7 mouse cellular contexts compared by ENCODE assay signal in genomic region chr3:108165532-108166315, GRCm38 (mm10). TPM values are rescaled to one million over a fixed set of nuclear protein-coding genes. Genes with fewer than 3 reads are reported as not detected.
DNase-seq lines count a peak whose midpoint lies in the region; ATAC-seq and TF ChIP-seq lines count a peak whose summit lies in the region.

No protein-coding gene starts in this region.

- H3K36me3 ChIP-seq in midbrain, embryonic 10.5 days = no peaks in the 10 kb centered on the region
- no peaks in the 10 kb centered on the region for H3K36me3 ChIP-seq in midbrain, postnatal 0 days (ENCODE audit: insufficient read depth, low read length)
- H3K36me3 ChIP-seq in forebrain, embryonic 10.5 days (replicated peaks) = no peaks in the 10 kb centered on the region
- H3K36me3 ChIP-seq in hindbrain, embryonic 14.5 days (replicated peaks; ENCODE audit: control insufficient read depth, insufficient read depth) = no peaks in the 10 kb centered on the region
- H3K36me3 ChIP-seq in neural tube, embryonic 14.5 days (ENCODE audit: control insufficient read depth, insufficient read depth, low read length) = no peaks in the 10 kb centered on the region

- peak; percentile 37 for DNase-seq in midbrain, embryonic 10.5 days (ENCODE audit: low spot score)
- no peak for DNase-seq in midbrain, postnatal 0 days (ENCODE audit: low spot score)
- peak; percentile 26 for DNase-seq in forebrain, embryonic 10.5 days (ENCODE audit: extremely low spot score, low spot score)
- DNase-seq in hindbrain, embryonic 14.5 days (ENCODE audit: low spot score) = no peak
- no peak for DNase-seq in adrenal gland, postnatal 25 days
- DNase-seq in thymus, postnatal 36 days = no peak

- 24% methylated on average over 10 of the region's 10 CpGs for WGBS in midbrain, embryonic 10.5 days
- WGBS in midbrain, postnatal 0 days = 37% methylated on average over 10 of the region's 10 CpGs
- WGBS in forebrain, embryonic 10.5 days = 18% methylated on average over 10 of the region's 10 CpGs
- 19% methylated on average over 10 of the region's 10 CpGs for WGBS in hindbrain, embryonic 14.5 days
- WGBS in neural tube, embryonic 14.5 days = 18% methylated on average over 10 of the region's 10 CpGs

- no peak overlapping the region for H3K4me2 ChIP-seq in midbrain, postnatal 0 days (ENCODE audit: low read depth, low read length, poor library complexity, severe bottlenecking)
- H3K4me2 ChIP-seq in hindbrain, embryonic 14.5 days (replicated peaks) = no peak overlapping the region
- no peak overlapping the region for H3K4me2 ChIP-seq in neural tube, embryonic 14.5 days (ENCODE audit: low read depth, low read length)

- H3K4me1 ChIP-seq in midbrain, embryonic 10.5 days = peaks cover 50% of the 10 kb centered on the region
- H3K4me1 ChIP-seq in midbrain, postnatal 0 days (ENCODE audit: insufficient read depth, low read length) = 0 out of 2 replicates have a peak, but pooled peaks cover 3% of the 10 kb centered on the region
- peaks cover 50% of the 10 kb centered on the region for H3K4me1 ChIP-seq in forebrain, embryonic 10.5 days
- peaks cover 31% of the 10 kb centered on the region for H3K4me1 ChIP-seq in hindbrain, embryonic 14.5 days (replicated peaks; ENCODE audit: control insufficient read depth, insufficient read depth, low read length)
- H3K4me1 ChIP-seq in neural tube, embryonic 14.5 days (ENCODE audit: control insufficient read depth, insufficient read depth, low read length) = peaks cover 29% of the 10 kb centered on the region

- no peaks in the 10 kb centered on the region for H3K9me3 ChIP-seq in midbrain, embryonic 10.5 days (replicated peaks)
- no peaks in the 10 kb centered on the region for H3K9me3 ChIP-seq in midbrain, postnatal 0 days (ENCODE audit: low read length)
- no peaks in the 10 kb centered on the region for H3K9me3 ChIP-seq in forebrain, embryonic 10.5 days
- H3K9me3 ChIP-seq in hindbrain, embryonic 14.5 days (ENCODE audit: control insufficient read depth, low read length) = no peaks in the 10 kb centered on the region
- H3K9me3 ChIP-seq in neural tube, embryonic 14.5 days (ENCODE audit: control insufficient read depth, low read length) = no peaks in the 10 kb centered on the region

- ATAC-seq in midbrain, postnatal 0 days (ENCODE audit: low FRiP score) = no peak
- ATAC-seq in hindbrain, embryonic 14.5 days (ENCODE audit: low FRiP score) = peak; percentile 5; the same call in 1 of the 2 replicates
- ATAC-seq in neural tube, embryonic 14.5 days (ENCODE audit: low read depth) = peak; percentile 25

- H3K4me3 ChIP-seq in midbrain, embryonic 10.5 days = peak overlapping the region; percentile 26; the same call in 1 of the 2 replicates
- no peak overlapping the region for H3K4me3 ChIP-seq in midbrain, postnatal 0 days (ENCODE audit: low read depth, low read length)
- H3K4me3 ChIP-seq in forebrain, embryonic 10.5 days = peak overlapping the region; percentile 31
- no peak overlapping the region for H3K4me3 ChIP-seq in hindbrain, embryonic 14.5 days (replicated peaks; ENCODE audit: low read length)
- no peak overlapping the region for H3K4me3 ChIP-seq in neural tube, embryonic 14.5 days (ENCODE audit: low read depth, low read length)

- TF ChIP-seq CTCF in midbrain, postnatal 0 days (IDR thresholded peaks at IDR 0.05) = no peak

- H3K27ac ChIP-seq in midbrain, embryonic 10.5 days (replicated peaks) = peak overlapping the region; percentile 82
- H3K27ac ChIP-seq in midbrain, postnatal 0 days (ENCODE audit: low read depth, low read length) = no peak overlapping the region
- peak overlapping the region; percentile 77 for H3K27ac ChIP-seq in forebrain, embryonic 10.5 days
- peak overlapping the region; percentile 68 for H3K27ac ChIP-seq in hindbrain, embryonic 14.5 days
- H3K27ac ChIP-seq in neural tube, embryonic 14.5 days (ENCODE audit: low read depth, low read length) = peak overlapping the region; percentile 45

- H3K9ac ChIP-seq in midbrain, postnatal 0 days (replicated peaks; ENCODE audit: low read length, poor library complexity, severe bottlenecking) = no peak overlapping the region
- H3K9ac ChIP-seq in hindbrain, embryonic 14.5 days = 0 out of 2 replicates have a peak overlapping the region, but pooled peaks have one; percentile 4
- no peak overlapping the region for H3K9ac ChIP-seq in neural tube, embryonic 14.5 days (replicated peaks; ENCODE audit: low read depth, low read length)

- peaks cover 23% of the 10 kb centered on the region for H3K27me3 ChIP-seq in midbrain, embryonic 10.5 days (ENCODE audit: low read depth, poor library complexity, severe bottlenecking)
- H3K27me3 ChIP-seq in midbrain, postnatal 0 days (ENCODE audit: insufficient read depth, low read length) = no peaks in the 10 kb centered on the region
- H3K27me3 ChIP-seq in forebrain, embryonic 10.5 days (ENCODE audit: poor library complexity, severe bottlenecking) = peaks cover 46% of the 10 kb centered on the region
- H3K27me3 ChIP-seq in hindbrain, embryonic 14.5 days (ENCODE audit: control insufficient read depth, insufficient read depth, low read length) = no peaks in the 10 kb centered on the region
- H3K27me3 ChIP-seq in neural tube, embryonic 14.5 days (ENCODE audit: control insufficient read depth, insufficient read depth, low read length) = no peaks in the 10 kb centered on the region

RNA-seq across cellular contexts. Expression of gene Gpr61, which starts 11.0 kb away (rescaled TPM):
- polyA plus RNA-seq in midbrain, embryonic 10.5 days (2016; fragmentation: Nextera tagmentation; extraction: Ambion mirVana) = 0.33 and 0.41 TPM in 2 replicates
- 12.2 and 12.8 TPM in 2 replicates for total RNA-seq in midbrain, postnatal 0 days (2014; rRNA removed)
- polyA plus RNA-seq in midbrain, postnatal 0 days (2015; fragmentation: Nextera tagmentation; extraction: Ambion mirVana) = 7.8 and 8.4 TPM in 2 replicates
- polyA plus RNA-seq in forebrain, embryonic 10.5 days (2016; fragmentation: Nextera tagmentation; extraction: Ambion mirVana) = 0.15 and 0.21 TPM in 2 replicates
- polyA plus RNA-seq in hindbrain, embryonic 14.5 days (2014; fragmentation: Nextera tagmentation; extraction: Ambion mirVana) = 3.6 and 3.9 TPM in 2 replicates
- 2.7 and 4.5 TPM in 2 replicates for polyA plus RNA-seq in neural tube, embryonic 14.5 days (2014; fragmentation: Nextera tagmentation; extraction: Ambion mirVana)
- total RNA-seq in adrenal gland, postnatal 25 days (2021) = 0.49 TPM in 1 of 2 replicates, not detected in the other

RNA-seq across cellular contexts. Expression of gene Gnai3, which starts 19.8 kb away (rescaled TPM):
- polyA plus RNA-seq in midbrain, embryonic 10.5 days (2016; fragmentation: Nextera tagmentation; extraction: Ambion mirVana) = 204 and 211 TPM in 2 replicates
- 70.8 and 97.2 TPM in 2 replicates for total RNA-seq in midbrain, postnatal 0 days (2014; rRNA removed)
- 87.4 and 93.6 TPM in 2 replicates for polyA plus RNA-seq in midbrain, postnatal 0 days (2015; fragmentation: Nextera tagmentation; extraction: Ambion mirVana)
- polyA plus RNA-seq in forebrain, embryonic 10.5 days (2016; fragmentation: Nextera tagmentation; extraction: Ambion mirVana) = 202 and 207 TPM in 2 replicates
- polyA plus RNA-seq in hindbrain, embryonic 14.5 days (2014; fragmentation: Nextera tagmentation; extraction: Ambion mirVana) = 132 and 142 TPM in 2 replicates
- polyA plus RNA-seq in neural tube, embryonic 14.5 days (2014; fragmentation: Nextera tagmentation; extraction: Ambion mirVana) = 108 and 141 TPM in 2 replicates
- 136 and 143 TPM in 2 replicates for total RNA-seq in adrenal gland, postnatal 25 days (2021)

RNA-seq across cellular contexts. Expression of gene Amigo1, which starts 20.4 kb away (rescaled TPM):
- 4.1 and 4.5 TPM in 2 replicates for polyA plus RNA-seq in midbrain, embryonic 10.5 days (2016; fragmentation: Nextera tagmentation; extraction: Ambion mirVana)
- total RNA-seq in midbrain, postnatal 0 days (2014; rRNA removed) = 35.5 and 37.8 TPM in 2 replicates
- polyA plus RNA-seq in midbrain, postnatal 0 days (2015; fragmentation: Nextera tagmentation; extraction: Ambion mirVana) = 12.2 and 12.6 TPM in 2 replicates
- polyA plus RNA-seq in forebrain, embryonic 10.5 days (2016; fragmentation: Nextera tagmentation; extraction: Ambion mirVana) = 3.0 and 3.4 TPM in 2 replicates
- polyA plus RNA-seq in hindbrain, embryonic 14.5 days (2014; fragmentation: Nextera tagmentation; extraction: Ambion mirVana) = 11.1 and 11.3 TPM in 2 replicates
- polyA plus RNA-seq in neural tube, embryonic 14.5 days (2014; fragmentation: Nextera tagmentation; extraction: Ambion mirVana) = 11.2 TPM in 2 replicates
- 21.0 and 24.7 TPM in 2 replicates for total RNA-seq in adrenal gland, postnatal 25 days (2021)

RNA-seq across cellular contexts. Expression of gene Cyb561d1, which starts 35.3 kb away (rescaled TPM):
- polyA plus RNA-seq in midbrain, embryonic 10.5 days (2016; fragmentation: Nextera tagmentation; extraction: Ambion mirVana) = 4.9 and 5.0 TPM in 2 replicates
- total RNA-seq in midbrain, postnatal 0 days (2014; rRNA removed) = 3.7 and 4.9 TPM in 2 replicates
- 3.5 and 4.0 TPM in 2 replicates for polyA plus RNA-seq in midbrain, postnatal 0 days (2015; fragmentation: Nextera tagmentation; extraction: Ambion mirVana)
- polyA plus RNA-seq in forebrain, embryonic 10.5 days (2016; fragmentation: Nextera tagmentation; extraction: Ambion mirVana) = 3.7 and 4.2 TPM in 2 replicates
- polyA plus RNA-seq in hindbrain, embryonic 14.5 days (2014; fragmentation: Nextera tagmentation; extraction: Ambion mirVana) = 2.4 and 2.7 TPM in 2 replicates
- 2.0 and 2.3 TPM in 2 replicates for polyA plus RNA-seq in neural tube, embryonic 14.5 days (2014; fragmentation: Nextera tagmentation; extraction: Ambion mirVana)
- total RNA-seq in adrenal gland, postnatal 25 days (2021) = 8.7 and 12.1 TPM in 2 replicates

RNA-seq across cellular contexts. Expression of gene Atxn7l2, which starts 45.0 kb away (rescaled TPM):
- polyA plus RNA-seq in midbrain, embryonic 10.5 days (2016; fragmentation: Nextera tagmentation; extraction: Ambion mirVana) = 18.1 and 23.5 TPM in 2 replicates
- 22.5 and 24.9 TPM in 2 replicates for total RNA-seq in midbrain, postnatal 0 days (2014; rRNA removed)
- polyA plus RNA-seq in midbrain, postnatal 0 days (2015; fragmentation: Nextera tagmentation; extraction: Ambion mirVana) = 16.1 and 19.3 TPM in 2 replicates
- polyA plus RNA-seq in forebrain, embryonic 10.5 days (2016; fragmentation: Nextera tagmentation; extraction: Ambion mirVana) = 20.2 and 20.3 TPM in 2 replicates
- polyA plus RNA-seq in hindbrain, embryonic 14.5 days (2014; fragmentation: Nextera tagmentation; extraction: Ambion mirVana) = 20.0 and 21.1 TPM in 2 replicates
- polyA plus RNA-seq in neural tube, embryonic 14.5 days (2014; fragmentation: Nextera tagmentation; extraction: Ambion mirVana) = 22.0 and 24.0 TPM in 2 replicates
- 12.8 and 15.1 TPM in 2 replicates for total RNA-seq in adrenal gland, postnatal 25 days (2021)

Comparison
In these comparisons a context has a peak if more than half of its experiments do, and no peak if none do; other contexts are left out.
1. DNase-seq: peak in midbrain, embryonic 10.5 days (single experiment) and forebrain, embryonic 10.5 days (single experiment); none in midbrain, postnatal 0 days (single experiment), hindbrain, embryonic 14.5 days (single experiment), adrenal gland, postnatal 25 days (single experiment) and thymus, postnatal 36 days (0 of 2).
2. H3K4me3 ChIP-seq: peak in midbrain, embryonic 10.5 days (single experiment) and forebrain, embryonic 10.5 days (single experiment); none in midbrain, postnatal 0 days (single experiment), hindbrain, embryonic 14.5 days (single experiment) and neural tube, embryonic 14.5 days (single experiment).